In genomic region chr9:35369063-35369462, GRCm38 (mm10) we compare ENCODE assay signal across 13 mouse cellular contexts. TPM values are rescaled to one million over a fixed set of nuclear protein-coding genes. Genes with fewer than 3 reads are reported as not detected.
DNase-seq lines count a peak whose midpoint lies in the region; ATAC-seq lines count a peak whose summit lies in the region.
"Had no signal": no experiment of that assay in that cellular context is flagged by ENCODE, and none has a peak within 500 bp of the region (broad histone marks: within the 10 kb centered on the region; RNA-seq: fewer than 3 reads in every experiment).

No protein-coding gene starts in this region.

- no peak overlapping the region for H3K27ac ChIP-seq in kidney, embryonic 16.5 days (ENCODE audit: low read length)
- peak overlapping the region; percentile 54 for H3K27ac ChIP-seq in embryonic facial prominence, embryonic 10.5 days (replicated peaks)
- no peak overlapping the region for H3K27ac ChIP-seq in midbrain, embryonic 13.5 days

- H3K4me3 ChIP-seq in kidney, embryonic 16.5 days (ENCODE audit: low read length), result no peak overlapping the region
- peak overlapping the region; percentile 8; the same call in 1 of the 2 replicates for H3K4me3 ChIP-seq in embryonic facial prominence, embryonic 10.5 days
- H3K4me3 ChIP-seq in midbrain, embryonic 13.5 days (replicated peaks), result no peak overlapping the region

- H3K9ac ChIP-seq in kidney, embryonic 16.5 days (replicated peaks; ENCODE audit: low read length), result no peak overlapping the region
- H3K9ac ChIP-seq in midbrain, embryonic 13.5 days (replicated peaks), result no peak overlapping the region

- no peak overlapping the region for H3K4me2 ChIP-seq in kidney, embryonic 16.5 days (replicated peaks; ENCODE audit: low read depth, low read length)
- H3K4me2 ChIP-seq in midbrain, embryonic 13.5 days (replicated peaks), result no peak overlapping the region

- no peaks in the 10 kb centered on the region for H3K36me3 ChIP-seq in kidney, embryonic 16.5 days (ENCODE audit: insufficient read depth, low read length)
- H3K36me3 ChIP-seq in embryonic facial prominence, embryonic 10.5 days (replicated peaks), result no peaks in the 10 kb centered on the region
- H3K36me3 ChIP-seq in midbrain, embryonic 13.5 days, result no peaks in the 10 kb centered on the region

- peak; percentile 28 for DNase-seq in gastrocnemius, postnatal 14 days
- DNase-seq in gastrocnemius, adult 8-10 months (ENCODE audit: low spot score in 2 of 2), result no peak
- no peak for DNase-seq in kidney, postnatal 36 days
- DNase-seq in embryonic facial prominence, embryonic 10.5 days (ENCODE audit: low spot score), result peak; percentile 54
- DNase-seq in left cerebral cortex, adult 9 months (ENCODE audit: low spot score in 2 of 2), result no peak
- DNase-seq: adrenal gland, postnatal 25 days; kidney, adult 2 months; lung, postnatal 4 days; right cerebral cortex, postnatal 25 days; thymus, adult 2 months had no signal

- peak; percentile 39; the same call in 1 of the 2 replicates for ATAC-seq in kidney, embryonic 16.5 days (ENCODE audit: low FRiP score, low TSS enrichment)
- ATAC-seq in midbrain, embryonic 13.5 days, result peak; percentile 38
- no peak for ATAC-seq in megakaryocyte, adult 5-6 weeks (ENCODE audit: poor library complexity, severe bottlenecking)

- no peaks in the 10 kb centered on the region for H3K9me3 ChIP-seq in kidney, embryonic 16.5 days (ENCODE audit: low read length)
- no peaks in the 10 kb centered on the region for H3K9me3 ChIP-seq in embryonic facial prominence, embryonic 10.5 days
- H3K9me3 ChIP-seq in midbrain, embryonic 13.5 days, result no peaks in the 10 kb centered on the region

- 40% methylated on average over 3 of the region's 5 CpGs for WGBS in kidney, embryonic 16.5 days
- 52% methylated on average over 5 of the region's 5 CpGs for WGBS in embryonic facial prominence, embryonic 10.5 days
- WGBS in midbrain, embryonic 13.5 days, result 42% methylated on average over 5 of the region's 5 CpGs

- intact Hi-C loops in gastrocnemius, postnatal 14 days (cut with DNase I; ENCODE audit: low total_unique reads), result no loop called here

- no peaks in the 10 kb centered on the region for H3K27me3 ChIP-seq in kidney, embryonic 16.5 days (ENCODE audit: insufficient read depth, low read length)
- no peaks in the 10 kb centered on the region for H3K27me3 ChIP-seq in embryonic facial prominence, embryonic 10.5 days (replicated peaks; ENCODE audit: low read depth, poor library complexity, severe bottlenecking)
- H3K27me3 ChIP-seq in midbrain, embryonic 13.5 days, result peaks cover 15% of the 10 kb centered on the region; the same call in 1 of the 2 replicates

- H3K4me1 ChIP-seq in kidney, embryonic 16.5 days (ENCODE audit: insufficient read depth, low read length), result peaks cover 18% of the 10 kb centered on the region
- peaks cover 61% of the 10 kb centered on the region for H3K4me1 ChIP-seq in embryonic facial prominence, embryonic 10.5 days
- H3K4me1 ChIP-seq in midbrain, embryonic 13.5 days (replicated peaks), result peaks cover 28% of the 10 kb centered on the region

RNA-seq across cellular contexts. Expression of gene Cdon, which starts 51.9 kb away (rescaled TPM):
- 10 to 100 TPM; 17.7 to 21.7 TPM for total RNA-seq in gastrocnemius, postnatal 14 days (2021)
- 10 to 100 TPM; 12.1 to 14.2 (median 13.1) TPM for total RNA-seq in gastrocnemius, adult 8-10 months (2022)
- polyA plus RNA-seq in kidney, embryonic 16.5 days (2015; fragmentation: Nextera tagmentation; extraction: Ambion mirVana), result 3.8 and 4.2 TPM in 2 replicates
- polyA plus RNA-seq in embryonic facial prominence, embryonic 10.5 days (2016; fragmentation: Nextera tagmentation; extraction: Ambion mirVana), result 9.1 and 9.9 TPM in 2 replicates
- polyA plus RNA-seq in midbrain, embryonic 13.5 days (2015; fragmentation: Nextera tagmentation; extraction: Ambion mirVana), result 9.2 and 10.7 TPM in 2 replicates
- 0.65 and 1.8 TPM in 2 replicates for total RNA-seq in megakaryocyte, adult 5-6 weeks (2015)
- total RNA-seq in megakaryocyte, adult 5-6 weeks (2017), result 0.65 and 2.3 TPM in 2 replicates

Comparison
In these comparisons a context has a peak if more than half of its experiments do, and no peak if none do; other contexts are left out.
1. DNase-seq: peak in gastrocnemius, postnatal 14 days (single experiment) and embryonic facial prominence, embryonic 10.5 days (single experiment); none in gastrocnemius, adult 8-10 months (0 of 2), kidney, postnatal 36 days (0 of 2) and left cerebral cortex, adult 9 months (0 of 2).
2. RNA of gene Cdon, which starts 51.9 kb away (total RNA-seq): 17.7 to 21.7 TPM in gastrocnemius, postnatal 14 days and 12.1 to 14.2 TPM in gastrocnemius, adult 8-10 months; 0.65 to 2.3 TPM in megakaryocyte, adult 5-6 weeks; every median in the first group is over 4 times any median in the second.